Mouse (Mus musculus) layer of hippocampus, adult 18-20 months (tissue): ENCODE results near the gene Grik1. TPM values are rescaled to one million over a fixed set of nuclear protein-coding genes. Genes with fewer than 3 reads are reported as not detected.

Experiments
- DNase-seq, 2 experiments: peaks; one replicate each; pipeline ENCODE4 v3.0.0; 2022; ENCODE audit warnings: low spot score in 2 of 2
- total RNA-seq, 2 experiments: library from RNA; stranded (reverse); gene quantifications; 2 replicates each; pipeline ENCODE4 v1.2.3; 2021

Grik1 gene
- total RNA-seq, 2 experiments from 2014 or later, result 11.2 to 13.1 TPM

GRCm38 (mm10) chr16:87875927-87876326 lies 414.1 kb downstream of the Grik1 start:
- no peak for DNase-seq

GRCm38 (mm10) chr16:87864526-87864925 lies 425.5 kb downstream of the Grik1 start:
- no peak for DNase-seq

- no peak for DNase-seq
Measured at GRCm38 (mm10) chr16:87861722-87862121, 428.3 kb downstream of the Grik1 start.

- no peak for DNase-seq
Measured at GRCm38 (mm10) chr16:87853451-87854085, 436.5 kb downstream of the Grik1 start.

GRCm38 (mm10) chr16:87851550-87851949 lies 438.5 kb downstream of the Grik1 start:
- no peak for DNase-seq

GRCm38 (mm10) chr16:87848799-87849198 lies 441.3 kb downstream of the Grik1 start:
- no peak for DNase-seq

Other genes starting within 250 kb of the Grik1 start
- not detected for gene Cldn17, start 216.7 kb upstream of the Grik1 start, total RNA-seq